Mouse (Mus musculus) kidney, postnatal 0 days (tissue): ENCODE results near the gene Pik3c2a. TPM values are rescaled to one million over a fixed set of nuclear protein-coding genes. Genes with fewer than 3 reads are reported as not detected.

ENCODE experiments used
- ATAC-seq: fragments of 200-750 bp; cut with Nextera tagmentation; replicated peaks from 2 replicates; pipeline ENCODE4 v1.8.0; 2017; ENCODE audit warnings: low read depth, moderate number of reproducible peaks, moderate TSS enrichment, moderate library complexity; ENCODE audit not compliant: low FRiP score
- DNase-seq: peaks from one replicate; pipeline ENCODE4 v3.0.0-alpha.2; 2016; ENCODE audit warnings: low spot score
- H3K27ac ChIP-seq: fragments of 300-500 bp; sonication (generic); 2 replicates; pipeline ENCODE4 v1.5.1; 2014; ENCODE audit warnings: mild to moderate bottlenecking
- H3K27me3 ChIP-seq: fragments of 300-500 bp; sonication (generic); 2 replicates; pipeline ENCODE4 v1.6.1; 2014; ENCODE audit warnings: low read length, mixed read lengths; ENCODE audit not compliant: insufficient read depth
- H3K36me3 ChIP-seq: fragments of 300-500 bp; sonication (generic); 2 replicates; pipeline ENCODE4 v1.6.1; 2014; ENCODE audit warnings: low read length, mixed read lengths; ENCODE audit not compliant: insufficient read depth
- H3K4me1 ChIP-seq: fragments of 300-500 bp; sonication (generic); replicated peaks from 2 replicates; pipeline ENCODE4 v1.6.1; 2014; ENCODE audit warnings: antibody characterized with exemption, low read length, mixed read lengths; ENCODE audit not compliant: insufficient read depth
- H3K4me2 ChIP-seq: fragments of 300-500 bp; sonication (generic); 2 replicates; pipeline ENCODE4 v1.6.1; 2014; ENCODE audit warnings: mild to moderate bottlenecking, low read length, moderate library complexity, mixed read lengths
- H3K4me3 ChIP-seq: fragments of 300-500 bp; sonication (generic); replicated peaks from 2 replicates; pipeline ENCODE4 v1.5.1; 2014; ENCODE audit warnings: low read depth, low read length
- H3K9ac ChIP-seq: fragments of 300-500 bp; sonication (generic); 2 replicates; pipeline ENCODE4 v1.6.1; 2014; ENCODE audit warnings: low read depth, low read length
- H3K9me3 ChIP-seq: fragments of 300-500 bp; sonication (generic); replicated peaks from 2 replicates; pipeline ENCODE4 v1.6.1; 2016; ENCODE audit warnings: low read length, inconsistent platforms, mixed read lengths
- CTCF ChIP-seq: IDR thresholded peaks from 2 replicates; pipeline ENCODE4 v1.5.1; 2016; ENCODE audit warnings: antibody characterized with exemption, low read depth, mild to moderate bottlenecking, moderate library complexity
- WGBS: fragments of 180-500 bp; shearing (Covaris S2); extraction: QIAGEN DNeasy Blood & Tissue Kit; methylation state at CpG from one replicate; pipeline ENCODE4 v1.1.7; 2014; 5-methylcytosine and 5-hydroxymethylcytosine counted together
- polyA plus RNA-seq: library from polyadenylated mRNA; unstranded; fragments of >200 nt; fragmentation: Nextera tagmentation; extraction: Ambion mirVana; gene quantifications from 2 replicates; pipeline ENCODE4 v1.2.1, GENCODE M21; 2015

The Pik3c2a gene
- polyA plus RNA-seq, 1 experiment from 2014 or later, result 13.8 TPM

DNA sequence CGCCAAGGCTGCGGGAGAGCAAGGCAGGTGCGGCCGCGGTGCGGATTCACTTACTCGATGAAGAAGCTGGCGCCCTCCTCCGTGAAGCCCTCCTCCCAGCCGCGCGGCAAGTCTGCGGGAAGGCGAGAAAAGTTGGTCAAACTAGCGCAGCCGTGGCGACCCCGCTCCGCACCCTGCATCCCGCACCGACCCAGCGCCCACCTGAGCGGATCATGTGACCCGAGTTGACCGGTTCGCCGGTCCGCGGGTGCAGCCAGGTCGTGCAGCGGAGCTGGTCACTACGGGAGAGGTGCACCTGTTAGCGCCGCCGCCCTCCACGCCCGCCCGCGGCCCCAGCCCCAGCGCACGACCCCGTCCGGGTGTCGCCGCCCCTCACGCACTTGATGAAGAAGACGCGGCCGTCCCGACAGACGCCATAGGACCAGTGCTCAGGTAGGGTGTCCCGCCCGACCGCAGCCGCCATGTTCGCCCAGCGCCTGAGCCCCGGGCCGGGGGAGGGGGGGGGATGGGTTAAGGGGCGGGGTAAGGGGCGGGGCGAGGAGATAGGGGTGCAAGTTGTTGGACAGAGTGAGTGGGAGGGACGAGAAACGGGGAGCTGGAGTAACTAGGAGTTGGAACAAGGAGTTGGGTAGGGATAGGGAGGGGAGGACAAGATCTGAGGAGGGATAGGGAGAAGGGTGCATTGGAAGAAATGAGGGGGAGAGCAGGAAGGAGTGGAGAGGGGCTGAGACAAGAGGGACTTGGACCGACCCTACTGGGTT, 135.2 kb downstream of the Pik3c2a start, which contains the start of gene Plekha7:
Plekha7 (minus strand) TSS at position 506 of the 761 bp plus-strand sequence.
- H3K4me1 ChIP-seq, result no peaks in the 10 kb centered on the region
- H3K27me3 ChIP-seq, result no peaks in the 10 kb centered on the region
- peak within 1 kb of the TSS; percentile 91 for H3K27ac ChIP-seq
- no peak for TF ChIP-seq CTCF
- H3K9me3 ChIP-seq, result no peaks in the 10 kb centered on the region
- WGBS, result under 1% methylated on average over 63 of the region's 65 CpGs
- H3K4me2 ChIP-seq, result peak within 1 kb of the TSS; percentile 97
- H3K36me3 ChIP-seq, result no peaks in the 10 kb centered on the region
- ATAC-seq (peak; percentile 70), DNase-seq (peak; percentile 67)
- H3K9ac ChIP-seq, result peak within 1 kb of the TSS; percentile 77
- peak within 1 kb of the TSS; percentile 68 for H3K4me3 ChIP-seq

DNA sequence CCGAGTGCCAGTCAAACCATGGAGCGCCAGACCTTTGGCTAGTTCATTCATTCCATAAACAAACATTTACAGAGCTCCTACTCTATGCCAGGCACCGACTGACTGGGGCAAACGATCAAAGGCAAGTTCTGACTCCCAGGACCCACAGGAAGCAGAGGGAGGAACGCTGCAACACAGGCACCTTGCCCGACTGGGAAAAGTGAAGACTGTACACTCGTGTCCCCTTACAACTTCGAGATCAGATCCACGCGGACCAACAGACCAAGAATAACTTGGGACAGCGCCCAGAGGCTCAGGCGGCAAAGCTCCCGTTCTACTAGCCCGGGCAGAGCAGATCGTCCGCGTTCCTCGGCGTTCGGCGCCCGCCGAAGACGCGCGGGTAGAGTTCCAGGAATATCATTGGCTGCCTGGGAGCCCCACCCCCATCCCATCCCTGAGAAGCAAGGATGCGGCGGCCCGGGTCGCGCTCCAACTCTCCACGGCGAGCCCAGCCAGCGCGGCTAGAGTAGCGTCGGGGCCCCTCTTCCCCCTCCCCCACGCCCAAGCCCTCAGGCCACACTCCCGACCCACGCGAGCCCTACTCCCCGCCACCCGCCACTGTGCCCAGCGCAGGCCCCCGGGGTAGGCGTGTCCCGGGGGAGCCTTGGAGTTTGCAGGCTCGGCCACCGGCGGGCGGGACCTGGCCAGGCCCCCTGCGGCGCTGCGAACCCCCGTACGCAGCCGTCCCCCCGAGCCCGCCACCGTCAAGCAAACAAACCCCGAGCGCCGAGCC, 136.0 kb downstream of the Pik3c2a start:
- Histone ChIP-seq H3K27ac (peak overlapping the region; percentile 91), H3K36me3 (no peaks in the 10 kb centered on the region), H3K4me2 (peak overlapping the region; percentile 97), H3K9ac (peak overlapping the region; percentile 77), H3K9me3 (no peaks in the 10 kb centered on the region), H3K4me3 (peak overlapping the region; percentile 68), H3K27me3 (no peaks in the 10 kb centered on the region), H3K4me1 (no peaks in the 10 kb centered on the region)
- peak; percentile 59 for ATAC-seq
- TF ChIP-seq CTCF, result no peak
- DNase-seq, result peak; percentile 65
- under 1% methylated on average over 60 of the region's 63 CpGs for WGBS

DNA sequence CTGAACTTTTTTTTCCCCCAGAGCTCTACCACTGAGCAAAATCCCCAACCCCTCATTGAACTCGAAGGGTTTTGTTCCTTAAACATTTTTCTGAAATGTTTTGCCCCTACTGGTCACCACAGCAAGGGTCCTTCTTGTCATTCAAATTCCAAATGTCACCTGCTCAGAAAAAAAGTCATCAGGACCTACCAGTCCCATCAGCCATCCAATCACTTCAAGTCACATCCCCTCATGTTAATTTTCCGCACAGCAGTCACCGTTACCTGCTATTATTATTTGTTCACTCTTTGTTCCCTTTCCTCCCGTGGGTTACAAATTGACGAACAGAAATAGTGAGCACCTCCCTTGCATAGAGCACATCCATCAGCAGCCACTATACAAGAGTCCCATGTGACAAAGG, 136.6 kb downstream of the Pik3c2a start:
- ATAC-seq (no peak), DNase-seq (no peak)
- Histone ChIP-seq H3K9ac (no peak overlapping the region), H3K9me3 (no peaks in the 10 kb centered on the region), H3K36me3 (no peaks in the 10 kb centered on the region), H3K27ac (no peak overlapping the region), H3K4me1 (no peaks in the 10 kb centered on the region), H3K27me3 (no peaks in the 10 kb centered on the region), H3K4me3 (no peak overlapping the region), H3K4me2 (peak overlapping the region; percentile 97; the same call in 1 of the 2 replicates)
- no peak for TF ChIP-seq CTCF
- 18% methylated on average over 5 of the region's 5 CpGs for WGBS

DNA sequence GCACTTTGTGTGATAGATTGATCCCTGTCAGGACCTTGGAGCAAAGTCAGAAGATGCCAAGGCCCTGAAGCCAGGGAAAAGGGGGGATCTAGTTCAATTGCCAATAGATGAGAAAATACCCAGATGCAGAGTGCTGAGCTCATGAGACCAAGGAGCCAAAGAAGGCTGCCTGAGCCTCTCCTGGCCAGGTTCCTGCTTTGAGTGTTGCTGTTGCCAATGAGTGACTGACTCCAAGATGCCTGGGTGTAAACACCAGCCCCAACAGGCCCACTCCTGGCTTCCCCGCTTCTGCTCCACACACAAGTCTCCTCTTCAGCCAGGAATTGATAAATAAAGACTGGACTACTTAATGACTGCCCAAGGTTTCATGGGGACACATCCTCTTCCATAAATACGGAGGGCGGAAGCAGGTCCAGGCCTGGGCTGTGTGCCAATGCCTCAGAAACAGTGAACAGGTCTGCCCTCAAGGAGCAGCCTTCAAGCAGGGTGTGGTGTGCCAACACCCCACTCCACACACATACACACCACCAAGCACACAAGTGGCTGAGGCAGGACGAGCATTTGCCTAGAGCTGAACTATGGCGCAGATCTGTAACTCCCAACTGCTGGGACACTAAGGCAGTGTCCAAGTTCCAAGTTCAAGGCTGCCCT, 141.5 kb downstream of the Pik3c2a start:
- DNase-seq, result no peak
- H3K27me3 ChIP-seq, result no peaks in the 10 kb centered on the region
- no peak overlapping the region for H3K27ac ChIP-seq
- ATAC-seq, result no peak
- no peak overlapping the region for H3K9ac ChIP-seq
- 90% methylated on average over 5 of the region's 5 CpGs for WGBS
- no peak for TF ChIP-seq CTCF
- H3K9me3 ChIP-seq, result no peaks in the 10 kb centered on the region
- no peak overlapping the region for H3K4me3 ChIP-seq
- H3K4me1 ChIP-seq, result no peaks in the 10 kb centered on the region
- no peaks in the 10 kb centered on the region for H3K36me3 ChIP-seq
- no peak overlapping the region for H3K4me2 ChIP-seq

DNA sequence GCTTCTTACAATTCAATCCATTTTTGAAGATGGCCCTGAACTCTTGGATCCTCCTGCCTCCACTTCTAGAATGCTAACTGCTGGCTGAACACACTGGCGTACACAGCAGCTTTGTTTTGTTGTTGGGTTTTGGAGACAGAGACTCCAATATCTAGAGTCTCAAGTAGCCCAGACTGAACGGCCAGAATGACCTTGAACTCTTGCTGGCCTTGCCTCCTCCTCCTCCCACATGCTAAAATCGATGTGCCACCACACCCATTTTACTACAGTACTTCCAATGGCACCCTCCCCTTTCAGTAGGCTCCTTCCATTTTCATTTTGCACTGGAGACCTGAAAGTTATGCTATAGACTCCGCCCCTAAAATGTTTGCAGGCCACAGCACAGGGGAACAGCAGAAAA, 142.1 kb downstream of the Pik3c2a start:
- Histone ChIP-seq H3K36me3 (no peaks in the 10 kb centered on the region), H3K9ac (no peak overlapping the region), H3K4me3 (no peak overlapping the region), H3K27ac (no peak overlapping the region), H3K9me3 (no peaks in the 10 kb centered on the region), H3K4me2 (no peak overlapping the region), H3K27me3 (no peaks in the 10 kb centered on the region), H3K4me1 (no peaks in the 10 kb centered on the region)
- no peak for DNase-seq
- ATAC-seq, result no peak
- WGBS, result 69% methylated on average over 4 of the region's 4 CpGs
- no peak for TF ChIP-seq CTCF

DNA sequence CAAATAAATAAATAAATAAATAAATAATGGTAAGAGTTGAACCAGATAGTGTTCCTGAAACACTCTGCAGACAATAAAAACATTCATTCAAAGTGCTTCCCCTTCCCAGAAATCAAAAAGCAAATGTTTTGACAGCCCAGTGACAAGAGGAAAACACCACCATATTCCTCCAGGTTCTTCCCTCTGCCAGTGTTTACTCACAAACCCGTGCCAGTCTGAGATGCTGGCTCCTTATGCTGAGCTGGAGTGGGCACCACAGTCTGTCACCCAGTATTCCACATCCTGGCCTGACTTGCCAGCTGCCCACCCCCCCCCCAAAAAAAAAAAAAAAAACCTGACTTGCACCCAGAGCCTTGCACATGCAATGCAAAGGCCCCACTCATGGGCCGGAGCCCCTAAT, 144.4 kb downstream of the Pik3c2a start:
- no peaks in the 10 kb centered on the region for H3K4me1 ChIP-seq
- DNase-seq (no peak), ATAC-seq (no peak)
- H3K36me3 ChIP-seq, result no peaks in the 10 kb centered on the region
- H3K9me3 ChIP-seq, result no peaks in the 10 kb centered on the region
- WGBS, result 93% methylated on average over 2 of the region's 2 CpGs
- no peaks in the 10 kb centered on the region for H3K27me3 ChIP-seq
- H3K27ac ChIP-seq, result no peak overlapping the region
- no peak overlapping the region for H3K4me3 ChIP-seq
- no peak overlapping the region for H3K9ac ChIP-seq
- no peak overlapping the region for H3K4me2 ChIP-seq
- no peak for TF ChIP-seq CTCF
